Mouse (Mus musculus): ENCODE data around the gene Rbfox1. TPM values are rescaled to one million over a fixed set of nuclear protein-coding genes. Genes with fewer than 3 reads are reported as not detected.

Rbfox1 gene
- polyA plus RNA-seq, 1 experiment: 4.0 TPM

GRCm38 (mm10) chr16:6716214-6716911 is 831.2 kb downstream of the Rbfox1 start:
- TF ChIP-seq POLR2A (IDR thresholded peaks at IDR 0.05; ENCODE audit: borderline replicate concordance, extremely low read depth, low read depth, low read length) (no peak), CTCF (IDR thresholded peaks at IDR 0.05; ENCODE audit: insufficient read depth, low read length) (no peak)
- WGBS: 55% methylated on average over 9 of the region's 9 CpGs
- Histone ChIP-seq H3K4me3 (replicated peaks; ENCODE audit: extremely low read depth, low read depth, low read length) (no peak overlapping the region), H3K4me1 (ENCODE audit: control insufficient read depth, insufficient read depth, low read length) (no peaks in the 10 kb centered on the region)
- DNase-seq: no peak

GRCm38 (mm10) chr16:6719027-6719426 is 833.9 kb downstream of the Rbfox1 start:
- 65% methylated on average over 8 of the region's 8 CpGs for WGBS
- TF ChIP-seq POLR2A (IDR thresholded peaks at IDR 0.05; ENCODE audit: borderline replicate concordance, extremely low read depth, low read depth, low read length): no peak
- no peak for TF ChIP-seq CTCF (IDR thresholded peaks at IDR 0.05; ENCODE audit: insufficient read depth, low read length)
- Histone ChIP-seq H3K4me1 (ENCODE audit: control insufficient read depth, insufficient read depth, low read length) (no peaks in the 10 kb centered on the region), H3K4me3 (replicated peaks; ENCODE audit: extremely low read depth, low read depth, low read length) (no peak overlapping the region)
- DNase-seq: no peak

GRCm38 (mm10) chr16:6732646-6733045 is 847.5 kb downstream of the Rbfox1 start:
- WGBS: 61% methylated on average over 4 of the region's 4 CpGs
- no peak for DNase-seq
- H3K4me1 ChIP-seq (ENCODE audit: control insufficient read depth, insufficient read depth, low read length): no peaks in the 10 kb centered on the region
- H3K4me3 ChIP-seq (replicated peaks; ENCODE audit: extremely low read depth, low read depth, low read length): no peak overlapping the region
- TF ChIP-seq CTCF (IDR thresholded peaks at IDR 0.05; ENCODE audit: insufficient read depth, low read length): no peak
- TF ChIP-seq POLR2A (IDR thresholded peaks at IDR 0.05; ENCODE audit: borderline replicate concordance, extremely low read depth, low read depth, low read length): no peak

- H3K4me1 ChIP-seq (ENCODE audit: control insufficient read depth, insufficient read depth, low read length): no peaks in the 10 kb centered on the region
- no peak for DNase-seq
- no peak overlapping the region for H3K4me3 ChIP-seq (replicated peaks; ENCODE audit: extremely low read depth, low read depth, low read length)
- no peak for TF ChIP-seq POLR2A (IDR thresholded peaks at IDR 0.05; ENCODE audit: borderline replicate concordance, extremely low read depth, low read depth, low read length)
- TF ChIP-seq CTCF (IDR thresholded peaks at IDR 0.05; ENCODE audit: insufficient read depth, low read length): no peak
- WGBS: 84% methylated on average over 3 of the region's 3 CpGs
These were observed 848.3 kb downstream of the Rbfox1 start for GRCm38 (mm10) chr16:6733427-6733826.

- WGBS: 73% methylated on average over 2 of the region's 2 CpGs
- H3K4me1 ChIP-seq (ENCODE audit: control insufficient read depth, insufficient read depth, low read length): no peaks in the 10 kb centered on the region
- no peak for TF ChIP-seq CTCF (IDR thresholded peaks at IDR 0.05; ENCODE audit: insufficient read depth, low read length)
- TF ChIP-seq POLR2A (IDR thresholded peaks at IDR 0.05; ENCODE audit: borderline replicate concordance, extremely low read depth, low read depth, low read length): no peak
These were observed 851.4 kb downstream of the Rbfox1 start for GRCm38 (mm10) chr16:6736566-6736965.

GRCm38 (mm10) chr16:6736998-6737397 is 851.8 kb downstream of the Rbfox1 start:
- 73% methylated on average over 3 of the region's 3 CpGs for WGBS
- Histone ChIP-seq H3K4me1 (ENCODE audit: control insufficient read depth, insufficient read depth, low read length) (no peaks in the 10 kb centered on the region), H3K4me3 (replicated peaks; ENCODE audit: extremely low read depth, low read depth, low read length) (no peak overlapping the region)
- TF ChIP-seq POLR2A (IDR thresholded peaks at IDR 0.05; ENCODE audit: borderline replicate concordance, extremely low read depth, low read depth, low read length) (no peak), CTCF (IDR thresholded peaks at IDR 0.05; ENCODE audit: insufficient read depth, low read length) (no peak)
- no peak for DNase-seq

More at GRCm38 (mm10) chr16:6736566-6736965, 851.4 kb downstream of the Rbfox1 start:
- DNase-seq: no peak
- H3K4me3 ChIP-seq (replicated peaks; ENCODE audit: extremely low read depth, low read depth, low read length): no peak overlapping the region

- WGBS: 75% methylated on average over 2 of the region's 2 CpGs
- Histone ChIP-seq H3K4me3 (replicated peaks; ENCODE audit: extremely low read depth, low read depth, low read length) (no peak overlapping the region), H3K4me1 (ENCODE audit: control insufficient read depth, insufficient read depth, low read length) (no peaks in the 10 kb centered on the region)
- no peak for TF ChIP-seq CTCF (IDR thresholded peaks at IDR 0.05; ENCODE audit: insufficient read depth, low read length)
- no peak for TF ChIP-seq POLR2A (IDR thresholded peaks at IDR 0.05; ENCODE audit: borderline replicate concordance, extremely low read depth, low read depth, low read length)
- DNase-seq: no peak
These were observed 861.0 kb downstream of the Rbfox1 start for GRCm38 (mm10) chr16:6746116-6746515.

- WGBS: 56% methylated on average over 2 of the region's 2 CpGs
- Histone ChIP-seq H3K4me1 (ENCODE audit: control insufficient read depth, insufficient read depth, low read length) (no peaks in the 10 kb centered on the region), H3K4me3 (replicated peaks; ENCODE audit: extremely low read depth, low read depth, low read length) (no peak overlapping the region)
- DNase-seq: no peak
- TF ChIP-seq CTCF (IDR thresholded peaks at IDR 0.05; ENCODE audit: insufficient read depth, low read length) (no peak), POLR2A (IDR thresholded peaks at IDR 0.05; ENCODE audit: borderline replicate concordance, extremely low read depth, low read depth, low read length) (no peak)
These were observed 865.3 kb downstream of the Rbfox1 start for GRCm38 (mm10) chr16:6750491-6750890.

- Histone ChIP-seq H3K4me1 (ENCODE audit: control insufficient read depth, insufficient read depth, low read length) (no peaks in the 10 kb centered on the region), H3K4me3 (replicated peaks; ENCODE audit: extremely low read depth, low read depth, low read length) (no peak overlapping the region)
- DNase-seq: no peak
- no peak for TF ChIP-seq POLR2A (IDR thresholded peaks at IDR 0.05; ENCODE audit: borderline replicate concordance, extremely low read depth, low read depth, low read length)
- no peak for TF ChIP-seq CTCF (IDR thresholded peaks at IDR 0.05; ENCODE audit: insufficient read depth, low read length)
- 71% methylated on average over 3 of the region's 3 CpGs for WGBS
These were observed 869.7 kb downstream of the Rbfox1 start for GRCm38 (mm10) chr16:6754847-6755246.

All from lung, adult 2 months (tissue).